Mouse (Mus musculus) cortical plate, adult 2 months (tissue): ENCODE measurements at regions not wholly inside any gene's neighbourhood (a gene's known extent, or its start where the extent isn't known, plus 50 kb on each side); places are given as distances from the start of the nearest gene placed in this dataset.

Experiments used
- CTCF ChIP-seq: fragments of 200-500 bp; IDR thresholded peaks from 2 replicates; pipeline ENCODE4 v1.5.1; 2011; ENCODE audit warnings: mild to moderate bottlenecking, control low read depth, low read length; ENCODE audit not compliant: insufficient read depth; ENCODE audit errors: extremely low read depth
- POLR2A ChIP-seq: fragments of 200-500 bp; IDR thresholded peaks from 2 replicates; pipeline ENCODE4 v1.6.1; 2011; ENCODE audit warnings: mild to moderate bottlenecking, low read length, control low read depth; ENCODE audit not compliant: insufficient read depth; ENCODE audit errors: extremely low read depth

GRCm38 (mm10) chr17:72658744-72659143 is 54.3 kb upstream of the Alk start:
- no peak for TF ChIP-seq POLR2A
- no peak for TF ChIP-seq CTCF
